14 mouse cellular contexts compared by ENCODE assay signal in genomic region chr7:142394261-142395190, GRCm38 (mm10). TPM values are rescaled to one million over a fixed set of nuclear protein-coding genes. Genes with fewer than 3 reads are reported as not detected.
DNase-seq lines count a peak whose midpoint lies in the region; ATAC-seq and TF ChIP-seq lines count a peak whose summit lies in the region.
"Had no signal": no experiment of that assay in that cellular context is flagged by ENCODE, and none has a peak within 500 bp of the region (broad histone marks: within the 10 kb centered on the region; RNA-seq: fewer than 3 reads in every experiment).

No protein-coding gene starts in this region.

- H3K4me2 ChIP-seq in liver, embryonic 13.5 days = no peak overlapping the region
- H3K4me2 ChIP-seq in stomach, embryonic 16.5 days (ENCODE audit: low read depth, low read length) = no peak overlapping the region
- H3K4me2 ChIP-seq in intestine, embryonic 16.5 days (ENCODE audit: low read depth, low read length) = no peak overlapping the region
- H3K4me2 ChIP-seq: forebrain, embryonic 13.5 days; hindbrain, embryonic 14.5 days had no signal

- peak; percentile 96 for DNase-seq in heart, adult 11 months
- DNase-seq in heart, postnatal 36 days = no peak
- peak; percentile 39 for DNase-seq in lung, postnatal 36 days
- no peak for DNase-seq in lung, adult 2 months
- DNase-seq in liver, embryonic 13.5 days = no peak
- no peak for DNase-seq in cerebellum, postnatal 36 days
- DNase-seq: adrenal gland, adult 8-10 months; gastrocnemius, postnatal 10 days; lung, postnatal 10 days had no signal

- intact Hi-C loops in heart, postnatal 36 days (cut with DNase I) = no loop called here

- no peak overlapping the region for H3K4me3 ChIP-seq in lung, adult 2 months (replicated peaks; ENCODE audit: extremely low read depth, low read depth, low read length)
- H3K4me3 ChIP-seq in liver, embryonic 13.5 days (replicated peaks) = no peak overlapping the region
- no peak overlapping the region for H3K4me3 ChIP-seq in stomach, embryonic 16.5 days (replicated peaks; ENCODE audit: low read length)
- no peak overlapping the region for H3K4me3 ChIP-seq in intestine, embryonic 16.5 days (ENCODE audit: low read length)
- H3K4me3 ChIP-seq: embryonic facial prominence, embryonic 10.5 days; forebrain, embryonic 13.5 days had no signal

- no peaks in the 10 kb centered on the region for H3K9me3 ChIP-seq in liver, embryonic 13.5 days (replicated peaks)
- no peaks in the 10 kb centered on the region for H3K9me3 ChIP-seq in stomach, embryonic 16.5 days (replicated peaks; ENCODE audit: control insufficient read depth, low read length)
- no peaks in the 10 kb centered on the region for H3K9me3 ChIP-seq in intestine, embryonic 16.5 days (ENCODE audit: control insufficient read depth, low read length)
- H3K9me3 ChIP-seq: embryonic facial prominence, embryonic 10.5 days; forebrain, embryonic 13.5 days had no signal

- TF ChIP-seq POLR2A in lung, adult 2 months (IDR thresholded peaks at IDR 0.05; ENCODE audit: borderline replicate concordance, extremely low read depth, low read depth, low read length) = no peak

- no peaks in the 10 kb centered on the region for H3K27me3 ChIP-seq in liver, embryonic 13.5 days
- no peaks in the 10 kb centered on the region for H3K27me3 ChIP-seq in stomach, embryonic 16.5 days (ENCODE audit: control insufficient read depth, insufficient read depth, low read length)
- H3K27me3 ChIP-seq in intestine, embryonic 16.5 days (replicated peaks; ENCODE audit: control insufficient read depth, insufficient read depth, low read length) = no peaks in the 10 kb centered on the region

- no peaks in the 10 kb centered on the region for H3K36me3 ChIP-seq in liver, embryonic 13.5 days
- no peaks in the 10 kb centered on the region for H3K36me3 ChIP-seq in stomach, embryonic 16.5 days (ENCODE audit: control insufficient read depth, insufficient read depth, low read length)
- no peaks in the 10 kb centered on the region for H3K36me3 ChIP-seq in intestine, embryonic 16.5 days (ENCODE audit: control insufficient read depth, insufficient read depth, low read length)
- H3K36me3 ChIP-seq: embryonic facial prominence, embryonic 10.5 days had no signal

- H3K9ac ChIP-seq in liver, embryonic 13.5 days = 0 out of 2 replicates have a peak overlapping the region, but pooled peaks have one; percentile 18
- H3K9ac ChIP-seq in stomach, embryonic 16.5 days (ENCODE audit: low read length) = no peak overlapping the region
- H3K9ac ChIP-seq in intestine, embryonic 16.5 days (ENCODE audit: low read depth, low read length) = no peak overlapping the region
- H3K9ac ChIP-seq: forebrain, embryonic 13.5 days; hindbrain, embryonic 14.5 days had no signal

- ATAC-seq in liver, embryonic 13.5 days (ENCODE audit: low read depth) = no peak
- ATAC-seq in stomach, embryonic 16.5 days (ENCODE audit: insufficient read depth, low FRiP score) = no peak
- ATAC-seq in intestine, embryonic 16.5 days = no peak
- ATAC-seq: forebrain, embryonic 13.5 days had no signal

- 47% methylated on average over 6 of the region's 6 CpGs for WGBS in lung, adult 2 months
- WGBS in liver, embryonic 13.5 days (ENCODE audit: insufficient replicate concordance) = 45% methylated on average over 6 of the region's 6 CpGs
- 65% methylated on average over 6 of the region's 6 CpGs for WGBS in stomach, embryonic 16.5 days
- 68% methylated on average over 6 of the region's 6 CpGs for WGBS in intestine, embryonic 16.5 days

- no peak for TF ChIP-seq CTCF in lung, adult 2 months (IDR thresholded peaks at IDR 0.05; ENCODE audit: insufficient read depth, low read length)

- H3K27ac ChIP-seq in liver, embryonic 13.5 days = peak overlapping the region; percentile 90
- H3K27ac ChIP-seq in stomach, embryonic 16.5 days (ENCODE audit: low read length) = peak overlapping the region; percentile 60; the same call in 1 of the 2 replicates
- no peak overlapping the region; the same call in 1 of the 2 replicates for H3K27ac ChIP-seq in intestine, embryonic 16.5 days (ENCODE audit: low read length)
- H3K27ac ChIP-seq: embryonic facial prominence, embryonic 10.5 days; forebrain, embryonic 13.5 days; hindbrain, embryonic 14.5 days had no signal

- peaks cover 9% of the 10 kb centered on the region for H3K4me1 ChIP-seq in lung, adult 2 months (ENCODE audit: control insufficient read depth, insufficient read depth, low read length)
- H3K4me1 ChIP-seq in liver, embryonic 13.5 days (replicated peaks) = peaks cover 88% of the 10 kb centered on the region
- no peaks in the 10 kb centered on the region for H3K4me1 ChIP-seq in stomach, embryonic 16.5 days (ENCODE audit: control insufficient read depth, insufficient read depth, low read length)
- no peaks in the 10 kb centered on the region for H3K4me1 ChIP-seq in intestine, embryonic 16.5 days (ENCODE audit: control insufficient read depth, insufficient read depth, low read length)
- H3K4me1 ChIP-seq: forebrain, embryonic 13.5 days had no signal

RNA-seq across cellular contexts. Expression of gene Ctsd, which starts 6.7 kb away (rescaled TPM):
- total RNA-seq in heart, postnatal 36 days (2021) = 100 to 1,000 TPM; 830 to 843 TPM
- polyA plus RNA-seq in lung, adult 2 months (2012; rRNA removed) = 689 and 921 TPM in 2 replicates
- polyA plus RNA-seq in liver, embryonic 13.5 days (2015; fragmentation: Nextera tagmentation; extraction: Ambion mirVana) = 297 and 306 TPM in 2 replicates
- 451 and 599 TPM in 2 replicates for polyA plus RNA-seq in stomach, embryonic 16.5 days (2015; fragmentation: Nextera tagmentation; extraction: Ambion mirVana)
- polyA plus RNA-seq in intestine, embryonic 16.5 days (2015; fragmentation: Nextera tagmentation; extraction: Ambion mirVana) = 395 and 444 TPM in 2 replicates

RNA-seq across cellular contexts. Expression of gene Gm49369, which starts 12.1 kb away (rescaled TPM):
- 1 to 10 TPM in 1 of 2 experiments, under 1 TPM in 1; 0.72 to 8.2 TPM for total RNA-seq in heart, postnatal 36 days (2021)
- 0.24 TPM in 1 of 2 replicates, not detected in the other for polyA plus RNA-seq in lung, adult 2 months (2012; rRNA removed)
- polyA plus RNA-seq in liver, embryonic 13.5 days (2015; fragmentation: Nextera tagmentation; extraction: Ambion mirVana) = 0.61 TPM in 1 of 2 replicates, not detected in the other
- 0.96 TPM in 1 of 2 replicates, not detected in the other for polyA plus RNA-seq in stomach, embryonic 16.5 days (2015; fragmentation: Nextera tagmentation; extraction: Ambion mirVana)
- 0.43 and 2.3 TPM in 2 replicates for polyA plus RNA-seq in intestine, embryonic 16.5 days (2015; fragmentation: Nextera tagmentation; extraction: Ambion mirVana)
- polyA plus RNA-seq: embryonic facial prominence, embryonic 10.5 days; forebrain, embryonic 13.5 days; hindbrain, embryonic 14.5 days had no signal

RNA-seq across cellular contexts. Expression of gene Ifitm10, which starts 21.0 kb away (rescaled TPM):
- total RNA-seq in heart, postnatal 36 days (2021) = 1 to 10 TPM; 1.8 to 2.0 TPM
- polyA plus RNA-seq in lung, adult 2 months (2012; rRNA removed) = 48.5 and 49.1 TPM in 2 replicates
- polyA plus RNA-seq in liver, embryonic 13.5 days (2015; fragmentation: Nextera tagmentation; extraction: Ambion mirVana) = 1.5 and 1.8 TPM in 2 replicates
- polyA plus RNA-seq in stomach, embryonic 16.5 days (2015; fragmentation: Nextera tagmentation; extraction: Ambion mirVana) = 3.7 and 5.2 TPM in 2 replicates
- 1.8 and 2.4 TPM in 2 replicates for polyA plus RNA-seq in intestine, embryonic 16.5 days (2015; fragmentation: Nextera tagmentation; extraction: Ambion mirVana)

RNA-seq across cellular contexts. Expression of gene Syt8, which starts 40.1 kb away (rescaled TPM):
- not detected for total RNA-seq in heart, postnatal 36 days (2021)
- polyA plus RNA-seq in lung, adult 2 months (2012; rRNA removed) = 0.19 and 8.6 TPM in 2 replicates
- polyA plus RNA-seq in liver, embryonic 13.5 days (2015; fragmentation: Nextera tagmentation; extraction: Ambion mirVana) = not detected in 2 replicates
- polyA plus RNA-seq in stomach, embryonic 16.5 days (2015; fragmentation: Nextera tagmentation; extraction: Ambion mirVana) = 31.1 and 50.1 TPM in 2 replicates
- polyA plus RNA-seq in intestine, embryonic 16.5 days (2015; fragmentation: Nextera tagmentation; extraction: Ambion mirVana) = 8.8 and 10.4 TPM in 2 replicates
- polyA plus RNA-seq: embryonic facial prominence, embryonic 10.5 days; forebrain, embryonic 13.5 days; hindbrain, embryonic 14.5 days had no signal

RNA-seq across cellular contexts. Expression of gene Tnni2, which starts 47.1 kb away (rescaled TPM):
- total RNA-seq in heart, postnatal 36 days (2021) = 1 to 10 TPM; 1.6 to 3.4 TPM
- polyA plus RNA-seq in lung, adult 2 months (2012; rRNA removed) = 3.1 and 223 TPM in 2 replicates
- 3.4 and 4.3 TPM in 2 replicates for polyA plus RNA-seq in liver, embryonic 13.5 days (2015; fragmentation: Nextera tagmentation; extraction: Ambion mirVana)
- 20.2 and 217 TPM in 2 replicates for polyA plus RNA-seq in stomach, embryonic 16.5 days (2015; fragmentation: Nextera tagmentation; extraction: Ambion mirVana)
- polyA plus RNA-seq in intestine, embryonic 16.5 days (2015; fragmentation: Nextera tagmentation; extraction: Ambion mirVana) = 4.3 and 4.7 TPM in 2 replicates

Comparison
In these comparisons a context has a peak if more than half of its experiments do, and no peak if none do; other contexts are left out.
1. DNase-seq: peak in heart, adult 11 months (single experiment) and lung, postnatal 36 days (single experiment); none in heart, postnatal 36 days (0 of 2), lung, adult 2 months (single experiment), liver, embryonic 13.5 days (single experiment) and cerebellum, postnatal 36 days (0 of 2).